Mouse (Mus musculus) C2C12 (cell line): ENCODE measurements around the gene Dcaf6.

ENCODE experiments used
- CEBPB ChIP-seq: IDR thresholded peaks from one replicate; pipeline ENCODE4 v1.6.1; 2011; ENCODE audit warnings: low read depth, mild to moderate bottlenecking, control low read depth, moderate library complexity
- CTCF ChIP-seq: IDR thresholded peaks from one replicate; pipeline ENCODE4 v1.5.1; 2011; ENCODE audit not compliant: control insufficient read depth, insufficient read depth, insufficient read length
- FOSL1 ChIP-seq: IDR thresholded peaks from one replicate; pipeline ENCODE4 v1.8.0; 2011; ENCODE audit warnings: mild to moderate bottlenecking, low read length; ENCODE audit not compliant: poor library complexity, insufficient read depth, severe bottlenecking
- MAX ChIP-seq: IDR thresholded peaks from one replicate; pipeline ENCODE4 v1.6.1; 2011; ENCODE audit warnings: mild to moderate bottlenecking, control low read depth
- MYOD1 ChIP-seq: IDR thresholded peaks from one replicate; pipeline ENCODE4 v1.6.1; 2011; ENCODE audit warnings: low read depth; ENCODE audit not compliant: control insufficient read depth, insufficient read length
- MYOG ChIP-seq: IDR thresholded peaks from one replicate; pipeline ENCODE4 v1.6.1; 2011; ENCODE audit not compliant: control insufficient read depth, insufficient read length; ENCODE audit errors: extremely low read depth
- USF1 ChIP-seq: IDR thresholded peaks from one replicate; pipeline ENCODE4 v1.6.1; 2011; ENCODE audit warnings: low read depth, mild to moderate bottlenecking, control low read depth, moderate library complexity

DNA sequence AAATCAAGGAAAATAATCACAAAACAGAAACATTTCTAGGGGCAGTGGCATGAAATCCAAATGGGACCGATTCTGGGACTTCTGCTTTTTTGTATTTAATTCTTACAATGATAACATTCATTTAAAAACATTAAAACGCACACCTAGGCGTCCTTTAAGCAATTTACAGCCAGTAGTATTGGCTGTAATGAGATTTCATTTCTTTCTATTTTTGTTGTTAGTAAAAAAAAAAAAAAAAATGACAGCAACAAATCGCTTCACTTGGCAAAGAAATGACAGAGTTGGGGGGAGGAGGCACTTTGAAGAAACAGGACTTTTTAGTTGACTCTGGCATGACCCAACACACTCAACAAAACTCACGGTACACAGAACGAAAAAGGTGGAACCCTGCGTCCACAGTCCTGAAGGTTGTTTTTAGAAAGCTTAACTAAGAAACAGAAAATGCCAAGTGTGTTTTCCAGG is 1.2 kb downstream of the Dcaf6 start:
- TF ChIP-seq MYOD1 (no peak), CTCF (no peak), CEBPB (no peak), MAX (no peak), USF1 (no peak), FOSL1 (no peak), MYOG (no peak)
